Mouse (Mus musculus) left cerebral cortex, postnatal 25 days (tissue): ENCODE results near the gene Phb. TPM values are rescaled to one million over a fixed set of nuclear protein-coding genes. Genes with fewer than 3 reads are reported as not detected.
A peak's percentile ranks its signal among the peaks of the same experiment; 100 is the strongest.
"Not testable (repeated sequence)": the region's sequence is repeated elsewhere in the genome, so short reads cannot be mapped to it uniquely, and the experiment has no call there.

Experiments
- DNase-seq, 2 experiments: peaks; one replicate each; pipeline ENCODE4 v3.0.0; 2022; ENCODE audit warnings: low spot score in 2 of 2, mixed read lengths in 1 of 2
- intact Hi-C: fragments of 180-260 bp; cut with DNase I; formaldehyde crosslinking; loops from one replicate; pipeline ENCODE4 v1.15.1; 2025
- total RNA-seq, 2 experiments: library from RNA; stranded (reverse); gene quantifications; 2 replicates each; pipeline ENCODE4 v1.2.3; 2021

Gene Phb
- total RNA-seq, 2 experiments from 2014 or later: 80.2 to 81.4 TPM

DNA sequence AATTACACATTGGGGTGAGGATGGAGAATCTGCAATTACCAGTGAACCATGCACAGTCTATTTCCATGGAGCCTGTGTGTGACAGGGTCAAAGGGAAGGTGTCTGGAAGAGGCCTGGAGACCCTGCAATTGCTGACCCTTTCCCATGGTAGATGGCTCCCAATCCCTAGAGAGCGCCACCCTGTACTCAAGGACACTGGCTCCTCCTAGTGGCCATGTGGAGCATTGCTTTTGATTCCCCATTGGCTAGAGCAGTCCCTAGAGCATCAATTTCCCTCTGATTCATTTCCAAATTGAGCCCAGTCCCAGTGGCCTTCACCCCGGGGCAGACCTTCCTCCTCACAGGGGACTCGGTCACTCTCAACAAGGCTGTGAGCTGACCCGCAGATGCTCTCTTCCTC, 17.9 kb upstream of the Phb start:
- DNase-seq: peak; percentile 74 to 81
- intact Hi-C loops: loop anchor here (1.0 to 2.0 kb wide), 3 partner anchors 62 to 116 kb away; partner anchors contain the start of gene Ngfr

DNA sequence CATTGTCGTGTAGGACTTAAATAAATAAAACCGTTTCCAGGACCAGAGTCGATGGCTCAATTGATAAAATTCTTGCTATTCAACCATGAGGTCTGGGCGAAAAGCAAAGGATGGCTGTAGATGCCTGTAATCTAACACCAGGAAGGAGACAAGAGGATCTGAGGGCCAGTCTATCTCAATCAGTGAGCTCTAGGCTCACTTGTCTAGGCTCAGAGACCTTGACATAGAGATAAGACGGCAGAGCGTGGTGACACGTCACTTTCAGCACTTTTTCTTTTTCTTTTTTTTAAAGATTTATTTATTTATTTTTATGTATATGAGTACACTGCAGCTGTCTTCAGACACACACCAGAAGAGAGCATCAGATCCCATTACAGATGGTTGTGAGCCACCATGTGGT, 17.2 kb upstream of the Phb start:
- intact Hi-C loops: loop anchor here (1.0 to 2.0 kb wide), 3 partner anchors 63 to 116 kb away; partner anchors contain the start of gene Ngfr

DNA sequence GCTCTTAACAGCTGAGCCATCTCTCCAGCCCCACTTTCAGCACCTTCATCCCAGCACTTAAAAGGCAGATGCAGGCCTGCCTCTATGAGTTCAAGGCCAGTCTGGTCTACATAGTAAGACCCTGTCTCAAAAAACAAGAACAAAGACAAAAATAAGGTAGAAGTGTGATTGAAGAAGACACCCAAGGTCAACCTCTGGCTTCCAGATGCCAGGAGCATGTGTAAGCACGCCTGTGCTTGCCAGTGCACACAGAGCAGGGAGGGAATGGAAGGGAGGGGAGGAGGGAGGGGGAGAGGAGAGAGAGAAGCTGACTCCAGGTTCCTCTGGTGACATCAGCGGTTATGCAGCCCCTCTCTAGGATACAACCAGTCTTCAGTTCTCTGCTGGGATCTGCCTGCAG, 16.8 kb upstream of the Phb start:
- intact Hi-C loops: loop anchor here (10.0 kb wide), 1 partner anchor 265 kb away; the partner anchor contains the start of gene Slc35b1
- no peak for DNase-seq

More for the DNA sequence above, 17.2 kb upstream of the Phb start:
- no peak for DNase-seq

DNA sequence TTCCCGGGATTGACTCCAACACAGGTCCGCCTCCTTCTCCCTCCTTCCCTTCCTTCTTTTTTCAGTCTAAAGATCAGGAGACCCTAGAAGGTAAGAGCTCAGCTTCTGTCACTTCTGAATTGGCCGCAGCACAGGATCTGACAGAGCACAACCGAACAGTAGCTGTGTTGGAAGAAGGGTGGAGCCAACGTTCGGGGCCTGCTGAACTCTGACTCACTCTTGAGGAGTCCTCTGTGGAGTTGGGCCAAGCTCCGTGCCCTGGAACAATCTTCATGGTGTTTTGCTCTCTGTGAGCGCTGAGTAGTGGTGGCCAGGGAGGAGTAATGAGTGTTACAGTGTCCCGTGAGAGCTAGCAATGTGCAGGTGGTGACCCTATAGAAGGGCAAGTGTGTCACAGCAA, 15.8 kb upstream of the Phb start:
- intact Hi-C loops: loop anchor here (10.0 kb wide), 1 partner anchor 266 kb away; the partner anchor contains the start of gene Slc35b1
- no peak for DNase-seq

DNA sequence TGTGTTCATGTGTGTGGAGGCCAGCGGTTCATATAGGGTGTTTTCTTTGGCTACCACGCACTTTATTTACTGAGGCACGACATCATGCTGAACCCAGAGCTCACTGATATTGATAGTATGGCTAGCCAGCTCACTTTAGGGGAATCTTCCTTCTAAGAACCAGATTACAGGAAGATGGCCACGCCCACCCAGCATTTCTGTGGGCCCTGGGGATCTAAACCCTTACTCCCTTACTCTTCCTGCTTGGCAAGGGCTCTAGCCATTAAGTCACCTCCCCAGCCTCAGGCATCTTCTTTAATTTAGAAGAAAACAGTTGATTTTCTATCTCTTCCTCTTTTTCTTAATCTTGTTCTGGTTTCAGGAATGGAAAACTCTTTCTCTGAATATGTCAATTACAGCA, 9.3 kb upstream of the Phb start:
- DNase-seq: no peak
- intact Hi-C loops: loop anchor here (10.0 kb wide), 1 partner anchor 273 kb away; the partner anchor contains the start of gene Slc35b1

DNA sequence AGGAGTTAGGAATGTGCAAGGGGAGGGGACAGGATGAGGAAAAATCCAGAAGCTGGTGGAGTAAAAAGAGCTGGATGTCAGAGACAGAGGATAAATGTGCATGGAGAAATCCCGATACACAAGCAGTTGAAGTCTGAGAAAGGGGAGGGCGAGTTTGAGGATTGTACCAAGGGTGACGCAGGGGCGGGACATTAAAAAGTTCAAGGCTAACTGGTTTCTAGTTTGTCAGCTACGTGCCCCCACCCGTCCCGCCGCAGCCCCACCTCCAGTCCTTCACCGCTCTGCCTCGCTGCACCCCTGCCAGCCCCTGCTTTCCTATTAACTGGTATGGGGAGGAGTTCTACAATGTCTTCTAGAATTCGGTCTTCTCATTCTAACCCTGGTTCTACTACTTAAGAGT, 420 bp downstream of the Phb start:
- DNase-seq: no peak
- intact Hi-C loops: no loop called here

DNA sequence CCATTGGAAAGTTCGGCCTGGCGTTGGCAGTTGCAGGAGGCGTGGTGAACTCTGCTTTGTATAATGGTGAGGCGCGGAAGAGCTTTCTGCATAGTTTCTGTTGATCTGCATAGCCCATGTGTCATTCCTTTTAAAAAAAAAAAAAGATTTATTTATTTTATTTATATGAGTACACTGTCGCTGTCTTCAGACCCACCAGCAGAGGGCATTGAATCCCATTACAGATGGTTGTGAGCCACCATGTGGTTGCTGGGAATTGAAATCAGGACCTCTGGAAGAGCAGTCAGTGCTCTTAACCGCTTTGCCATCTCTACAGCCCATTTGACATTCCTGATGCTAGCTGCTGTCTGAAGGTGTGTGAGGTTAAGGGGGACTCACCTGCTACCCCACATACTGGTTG, 1.3 kb downstream of the Phb start:
- intact Hi-C loops, DNase-seq: not testable (repeated sequence)

DNA sequence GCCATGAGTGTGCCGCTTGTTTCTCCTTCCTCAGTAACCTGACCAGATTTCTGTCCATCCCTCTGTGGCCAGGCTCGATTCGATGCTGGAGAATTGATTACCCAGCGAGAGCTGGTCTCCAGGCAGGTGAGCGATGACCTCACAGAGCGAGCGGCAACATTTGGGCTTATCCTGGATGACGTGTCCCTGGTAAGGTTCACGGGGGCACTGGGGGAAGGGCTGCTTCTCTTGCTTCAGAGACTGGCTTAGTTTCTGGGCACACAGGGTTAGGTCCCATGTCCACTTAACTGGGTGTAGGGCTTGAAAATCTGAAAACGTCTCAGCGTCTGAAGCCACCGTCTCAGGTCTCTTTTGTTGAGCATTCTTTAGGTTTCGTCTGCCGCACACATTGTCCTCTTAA, 8.7 kb downstream of the Phb start:
- DNase-seq: no peak
- intact Hi-C loops: no loop called here

DNA sequence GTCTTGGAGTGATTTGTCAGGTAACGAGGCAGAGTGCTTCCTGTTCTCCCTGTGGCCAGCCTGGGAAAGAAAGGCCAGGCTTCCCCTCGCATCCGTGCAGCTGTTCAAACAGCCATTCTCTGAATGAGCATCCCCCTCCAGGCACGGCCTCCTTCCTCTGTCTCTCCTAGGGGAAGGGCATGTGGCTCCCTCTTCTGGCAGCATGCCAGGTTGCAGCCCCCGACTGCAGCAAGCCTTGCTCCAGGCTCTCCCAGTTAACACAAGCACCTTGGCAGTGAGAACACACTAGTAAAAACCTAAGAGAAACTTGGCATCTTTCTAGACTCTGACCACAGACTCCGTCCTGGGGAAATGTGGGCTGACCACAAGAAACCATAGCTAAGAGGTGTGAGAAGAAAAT, 9.6 kb downstream of the Phb start:
- intact Hi-C loops: no loop called here
- DNase-seq: peak; percentile 19 to 54

DNA sequence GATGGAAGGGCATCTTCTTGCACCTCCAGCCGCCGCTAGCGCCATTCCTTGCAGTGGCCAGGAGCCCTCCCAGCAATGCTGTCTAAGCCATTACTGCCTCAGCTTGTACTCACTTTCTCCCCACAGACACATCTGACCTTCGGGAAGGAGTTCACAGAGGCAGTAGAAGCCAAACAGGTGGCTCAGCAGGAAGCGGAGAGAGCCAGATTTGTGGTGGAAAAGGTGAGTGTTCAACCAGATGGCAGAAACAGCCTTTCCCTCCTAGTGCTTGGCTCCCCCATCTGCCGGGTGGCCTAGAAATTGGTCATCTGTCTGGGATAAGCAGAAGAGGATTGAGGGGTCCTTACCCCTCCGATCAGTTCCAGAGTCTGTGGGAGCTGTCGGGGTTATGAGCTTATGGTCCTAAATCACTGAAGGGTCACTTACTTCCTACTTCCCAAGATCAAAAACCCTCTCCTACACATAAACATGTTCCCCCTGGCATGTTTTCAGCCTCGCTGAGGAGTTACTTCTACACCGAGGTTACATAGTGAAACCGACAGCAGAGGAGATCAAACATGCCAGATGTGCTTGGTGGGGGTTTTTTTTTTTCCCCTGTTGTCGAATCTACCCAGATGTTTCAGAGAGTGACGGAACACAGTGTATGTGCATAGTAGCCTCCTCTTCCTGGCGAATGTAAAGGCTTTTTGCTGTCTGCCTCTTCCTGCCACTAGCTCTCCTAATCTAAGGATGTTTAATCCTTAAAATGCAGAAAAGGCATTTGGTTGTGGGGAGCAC, 11.4 kb downstream of the Phb start:
- intact Hi-C loops: no loop called here
- DNase-seq: no peak

DNA sequence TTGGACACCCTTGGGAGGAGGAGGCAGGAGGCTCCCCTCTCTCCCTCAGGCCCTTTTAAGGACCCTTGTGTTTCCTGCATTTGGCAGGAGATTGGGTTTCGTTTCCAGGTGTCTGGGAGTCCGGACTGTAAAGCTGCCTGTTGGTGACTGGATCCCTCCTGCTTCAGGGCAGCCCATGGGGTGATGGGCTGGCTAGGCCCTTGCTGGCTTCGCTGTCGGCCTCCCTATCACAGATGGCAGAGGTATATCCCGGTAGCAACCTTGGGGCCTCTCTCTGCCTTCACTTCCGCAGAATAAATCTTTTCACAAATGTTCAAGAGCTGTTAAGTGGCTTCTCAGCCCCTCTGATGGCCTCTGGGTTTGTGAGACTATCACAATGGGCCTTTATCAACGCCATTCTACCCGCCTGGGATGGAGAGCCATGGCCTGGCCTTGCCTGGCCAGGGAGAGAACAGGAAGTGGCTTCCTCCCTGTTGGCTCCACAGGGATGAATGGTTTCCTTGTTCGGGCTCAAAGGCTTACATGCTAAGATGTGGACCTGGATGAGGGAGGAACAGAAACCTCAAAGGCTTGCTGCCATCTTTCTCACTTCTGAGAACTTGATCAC, 15.3 kb downstream of the Phb start:
- no peak for DNase-seq
- intact Hi-C loops: loop anchor here (10.0 kb wide), 3 partner anchors 143 to 283 kb away; partner anchors contain the start of gene Phospho1

DNA sequence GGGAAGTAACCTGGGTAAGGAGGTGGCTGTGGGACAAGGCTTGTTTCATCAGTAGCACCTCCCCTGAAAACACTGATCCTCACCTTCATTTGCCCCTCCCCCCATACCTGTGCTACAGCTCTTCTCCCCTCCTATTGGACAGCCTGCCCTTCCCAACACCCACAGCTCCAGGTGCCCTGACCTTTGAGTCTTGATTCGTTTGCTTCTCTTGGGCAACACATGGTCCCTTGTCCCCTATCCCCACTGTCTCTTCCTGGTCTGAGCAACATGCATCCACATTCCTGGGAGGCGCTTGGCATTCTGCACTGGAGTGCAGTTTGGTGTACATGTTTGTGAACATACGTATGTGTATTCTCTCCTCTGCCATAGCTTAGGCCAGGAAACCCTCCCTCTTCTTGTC, 16.2 kb downstream of the Phb start:
- DNase-seq: no peak
- intact Hi-C loops: loop anchor here (10.0 kb wide), 3 partner anchors 142 to 282 kb away; partner anchors contain the start of gene Phospho1

DNA sequence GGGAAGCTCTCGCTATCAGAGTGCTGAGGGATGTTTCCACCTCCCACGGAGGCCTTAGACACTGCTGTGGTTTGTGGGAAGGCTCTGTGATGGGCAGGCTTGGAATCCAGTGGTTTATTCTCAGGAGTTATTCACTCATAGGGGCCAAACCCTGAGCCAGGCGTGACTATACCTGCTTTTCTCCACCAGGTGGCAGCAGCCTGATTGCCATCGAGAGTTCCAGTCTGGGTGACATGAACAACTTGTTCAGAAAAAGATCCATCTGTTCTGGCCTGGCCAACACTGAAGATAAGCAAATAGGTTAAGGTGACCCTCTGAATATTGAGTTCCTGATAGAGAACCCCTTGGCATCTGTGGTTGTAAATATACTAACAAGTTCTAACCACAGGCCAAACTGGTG, 19.3 kb downstream of the Phb start:
- intact Hi-C loops: loop anchor here (1.0 to 10.0 kb wide), 4 partner anchors 65 to 279 kb away; partner anchors contain the start of gene Phospho1
- peak; percentile 75 to 88 for DNase-seq

DNA sequence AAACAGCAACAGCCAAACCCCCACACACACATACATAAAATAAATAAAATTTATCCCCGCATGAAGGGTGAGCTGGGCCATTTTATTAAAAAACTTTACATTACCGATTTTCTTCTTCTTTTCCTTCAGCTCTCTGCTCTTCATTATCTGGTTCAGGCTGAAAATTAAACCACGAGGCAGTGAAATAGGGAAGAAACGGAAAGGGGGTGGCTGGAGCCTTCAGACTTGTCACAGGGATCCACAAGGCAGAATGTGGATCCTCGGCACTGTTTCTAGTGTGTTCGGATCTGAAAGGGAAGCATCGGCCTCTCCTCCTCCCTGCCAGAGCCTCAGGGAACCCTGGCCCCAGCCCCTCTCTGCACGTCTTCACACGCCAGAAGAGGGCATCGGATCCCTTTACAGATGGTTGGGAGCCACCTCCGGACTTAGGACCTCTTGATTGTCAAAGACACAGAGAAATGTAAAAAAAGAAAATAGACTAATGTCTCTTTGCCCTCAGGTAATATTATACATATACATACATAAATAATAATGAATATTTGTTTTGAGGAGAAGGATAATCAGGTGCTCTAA, 20.4 kb downstream of the Phb start:
- no peak for DNase-seq
- intact Hi-C loops: loop anchor here (10.0 kb wide), 3 partner anchors 138 to 278 kb away; partner anchors contain the start of gene Phospho1

DNA sequence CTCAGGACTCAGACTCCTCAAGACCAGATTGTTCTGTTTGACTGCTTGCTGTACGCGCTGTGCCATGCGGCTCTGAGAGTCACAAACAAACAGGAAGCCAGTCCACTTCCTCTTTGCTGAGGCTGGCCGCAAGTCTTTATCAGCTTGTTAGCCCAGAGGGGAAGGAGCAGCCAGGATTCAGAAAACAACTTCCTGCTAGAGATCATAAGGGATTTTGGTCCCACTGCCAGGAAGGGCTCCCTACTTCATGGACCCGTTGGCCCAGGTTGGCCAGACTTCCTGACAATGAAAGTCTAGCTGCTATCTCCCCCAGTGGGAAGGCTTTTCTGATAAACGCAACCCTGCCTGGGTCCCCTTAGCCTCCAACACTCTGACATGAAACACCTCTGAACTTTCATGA, 21.8 kb downstream of the Phb start:
- DNase-seq: peak; percentile 18 to 35
- intact Hi-C loops: loop anchor here (10.0 kb wide), 3 partner anchors 136 to 276 kb away; partner anchors contain the start of gene Phospho1

DNA sequence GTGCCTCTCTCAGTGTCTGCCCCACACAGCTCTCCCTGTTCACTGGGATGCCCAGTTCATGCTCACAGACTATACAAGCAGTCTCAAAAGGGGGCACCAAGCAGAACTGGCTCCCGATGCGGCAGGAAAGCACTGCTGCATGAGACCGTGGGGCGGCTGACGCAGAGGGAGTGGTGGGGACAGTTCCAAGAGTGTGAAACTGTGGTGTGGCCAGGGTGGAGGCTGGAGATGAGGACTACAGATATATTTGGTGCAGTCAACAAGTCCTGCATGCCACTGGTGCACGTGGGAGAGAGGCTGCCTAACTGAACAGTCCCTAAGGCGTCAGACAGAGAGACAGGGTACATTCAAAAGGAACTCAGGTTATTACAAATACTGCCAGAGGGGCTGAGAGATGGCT, 22.2 kb downstream of the Phb start:
- intact Hi-C loops: loop anchor here (10.0 kb wide), 3 partner anchors 136 to 276 kb away; partner anchors contain the start of gene Phospho1
- DNase-seq: peak; percentile 9 to 50

DNA sequence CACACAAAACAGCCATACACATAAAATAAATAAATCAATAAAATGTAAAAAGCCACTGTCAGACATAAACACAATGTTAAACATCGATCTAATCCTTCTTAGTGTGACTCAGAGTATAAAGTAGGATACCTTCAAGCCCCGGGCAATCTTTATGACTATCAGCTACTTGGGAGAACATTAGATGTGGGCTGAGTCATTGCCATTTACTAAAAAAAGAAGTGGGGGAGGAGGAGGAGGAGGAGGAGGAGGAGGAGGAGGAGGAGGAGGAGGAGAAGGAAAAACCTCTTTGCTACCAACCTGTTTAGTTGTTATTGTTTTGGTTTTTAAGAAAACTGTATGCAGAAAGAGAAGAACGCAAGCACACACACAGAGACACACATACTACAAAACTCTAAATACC, 22.8 kb downstream of the Phb start:
- DNase-seq: no peak
- intact Hi-C loops: loop anchor here (10.0 kb wide), 3 partner anchors 135 to 275 kb away; partner anchors contain the start of gene Phospho1

DNA sequence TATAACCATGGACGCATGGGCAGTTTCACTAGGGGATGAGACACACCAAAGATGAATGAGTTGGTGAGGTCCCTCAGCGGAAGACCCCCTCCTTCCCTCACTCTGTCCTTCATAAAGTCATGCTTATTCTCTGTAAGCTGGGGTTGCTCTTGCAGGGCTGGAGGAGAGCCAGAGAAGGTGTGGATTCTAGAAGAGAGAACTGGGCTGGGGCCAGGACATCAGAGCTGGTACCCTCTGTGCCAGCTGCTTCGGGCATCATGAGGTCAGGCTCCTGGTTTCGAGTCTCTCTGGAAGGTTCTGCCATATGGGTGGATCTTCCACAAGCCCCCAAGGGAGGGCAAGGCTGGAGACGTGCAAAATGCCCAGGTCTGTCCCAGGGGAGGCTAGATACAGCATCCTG, 31.8 kb downstream of the Phb start:
- intact Hi-C loops: no loop called here
- DNase-seq: no peak

DNA sequence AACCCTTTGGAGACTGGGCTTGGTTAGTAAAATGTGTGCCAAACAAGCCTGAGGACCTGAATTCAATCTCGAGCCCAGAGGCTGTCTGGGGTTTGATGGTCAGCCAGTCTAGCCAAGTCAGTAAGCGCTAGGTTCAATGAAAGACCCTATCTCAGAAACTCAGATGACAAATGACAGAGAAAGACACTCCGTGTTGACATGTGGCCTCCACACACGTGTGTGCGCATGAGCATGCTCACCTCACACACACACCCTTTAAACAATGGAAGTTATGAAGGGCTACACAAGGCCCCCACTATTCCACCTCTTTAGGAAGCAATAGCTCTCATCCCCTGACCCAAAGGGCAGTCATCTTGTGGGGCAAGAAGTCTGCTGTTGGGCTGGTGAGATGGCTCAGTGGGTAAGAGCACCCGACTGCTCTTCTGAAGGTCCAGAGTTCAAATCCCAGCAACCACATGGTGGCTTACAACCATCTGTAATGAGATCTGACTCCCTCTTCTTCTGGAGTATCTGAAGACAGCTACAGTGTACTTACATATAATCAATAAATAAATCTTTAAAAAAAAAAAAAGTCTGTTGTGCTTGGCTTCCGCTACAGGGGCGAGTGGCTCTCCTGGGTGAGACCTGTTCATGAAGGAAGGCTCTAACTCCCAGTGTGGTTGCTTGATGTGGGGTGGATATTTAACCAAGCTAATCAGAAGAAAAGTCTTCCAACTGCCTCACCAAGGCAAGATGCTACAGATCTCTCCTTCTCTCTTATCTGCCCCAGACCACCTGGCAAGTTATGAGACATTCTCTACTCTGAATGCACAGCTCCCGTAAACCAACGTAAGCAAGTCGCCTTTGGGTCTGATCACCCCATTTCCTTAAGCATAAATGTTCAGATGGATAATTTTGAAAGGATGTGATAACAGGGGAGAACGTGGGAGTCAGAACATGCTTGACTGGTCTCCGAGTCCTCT, 34.3 kb downstream of the Phb start:
- intact Hi-C loops: no loop called here
- DNase-seq: no peak
